Mouse (Mus musculus) urinary bladder, postnatal 25 days (tissue): ENCODE results near the gene Slc4a7.
"Not testable (repeated sequence)": the region's sequence is repeated elsewhere in the genome, so short reads cannot be mapped to it uniquely, and the experiment has no call there.

Experiments used
- DNase-seq: peaks from one replicate; pipeline ENCODE4 v3.0.0; 2022; ENCODE audit warnings: low spot score

Gene Slc4a7

GRCm38 (mm10) chr14:14800332-14800731 is 98.3 kb downstream of the Slc4a7 start:
- DNase-seq, result no peak

- DNase-seq, result no peak
Measured at GRCm38 (mm10) chr14:14800810-14801209, 98.7 kb downstream of the Slc4a7 start.

- not testable (repeated sequence) for DNase-seq
Measured at GRCm38 (mm10) chr14:14803115-14803514, 101.0 kb downstream of the Slc4a7 start, which contains the start of gene Nek10. TSS of gene Nek10 (plus strand) at chr14:14803415.

GRCm38 (mm10) chr14:14803921-14804517 is 101.9 kb downstream of the Slc4a7 start:
- no peak for DNase-seq

- no peak for DNase-seq
Measured at GRCm38 (mm10) chr14:14804518-14805212, 102.6 kb downstream of the Slc4a7 start.

- peak; percentile 38 for DNase-seq
Measured at GRCm38 (mm10) chr14:14832520-14833240, 130.6 kb downstream of the Slc4a7 start.

GRCm38 (mm10) chr14:14833498-14833897 is 131.4 kb downstream of the Slc4a7 start:
- DNase-seq, result no peak

GRCm38 (mm10) chr14:14834266-14834665 is 132.2 kb downstream of the Slc4a7 start:
- DNase-seq, result no peak

GRCm38 (mm10) chr14:14837627-14838026 is 135.5 kb downstream of the Slc4a7 start:
- DNase-seq, result no peak

GRCm38 (mm10) chr14:14838109-14838508 is 136.0 kb downstream of the Slc4a7 start:
- no peak for DNase-seq

- peak; percentile 12 for DNase-seq
Measured at GRCm38 (mm10) chr14:14842734-14843530, 140.9 kb downstream of the Slc4a7 start.
